Mouse (Mus musculus) limb, embryonic 14.5 days (tissue): ENCODE data around the gene Zdhhc22. TPM values are rescaled to one million over a fixed set of nuclear protein-coding genes. Genes with fewer than 3 reads are reported as not detected.

ENCODE experiments used
- ATAC-seq: fragments of 200-750 bp; cut with Nextera tagmentation; 2 replicates; pipeline ENCODE4 v1.8.0; 2017; ENCODE audit warnings: low read depth, moderate number of reproducible peaks, moderate TSS enrichment; ENCODE audit not compliant: low FRiP score
- DNase-seq: peaks from one replicate; pipeline ENCODE4 v3.0.0-alpha.2; 2015; ENCODE audit warnings: low spot score
- H3K27ac ChIP-seq: fragments of 300-500 bp; sonication (generic); replicated peaks from 2 replicates; pipeline ENCODE4 v1.5.1; 2014; ENCODE audit warnings: low read depth, mild to moderate bottlenecking, low read length, moderate library complexity, mixed read lengths
- H3K27me3 ChIP-seq: fragments of 300-500 bp; sonication (generic); 2 replicates; pipeline ENCODE4 v1.6.1; 2014; ENCODE audit warnings: low read length, mixed read lengths; ENCODE audit not compliant: control insufficient read depth, insufficient read depth
- H3K36me3 ChIP-seq: fragments of 300-500 bp; sonication (generic); 2 replicates; pipeline ENCODE4 v1.6.1; 2014; ENCODE audit warnings: mild to moderate bottlenecking, low read length, moderate library complexity, mixed read lengths; ENCODE audit not compliant: control insufficient read depth, insufficient read depth
- H3K4me1 ChIP-seq: fragments of 300-500 bp; sonication (generic); 2 replicates; pipeline ENCODE4 v1.6.1; 2014; ENCODE audit warnings: antibody characterized with exemption, low read length, mixed read lengths; ENCODE audit not compliant: control insufficient read depth, insufficient read depth
- H3K4me2 ChIP-seq: fragments of 300-500 bp; sonication (generic); replicated peaks from 2 replicates; pipeline ENCODE4 v1.6.1; 2014; ENCODE audit warnings: low read depth, mild to moderate bottlenecking, low read length, moderate library complexity; ENCODE audit not compliant: severe bottlenecking
- H3K4me3 ChIP-seq: fragments of 300-500 bp; sonication (generic); replicated peaks from 2 replicates; pipeline ENCODE4 v1.5.1; 2014; ENCODE audit warnings: low read length
- H3K9ac ChIP-seq: fragments of 300-500 bp; sonication (generic); 2 replicates; pipeline ENCODE4 v1.6.1; 2014; ENCODE audit warnings: mild to moderate bottlenecking, low read depth, low read length, moderate library complexity; ENCODE audit not compliant: severe bottlenecking
- H3K9me3 ChIP-seq: fragments of 300-500 bp; sonication (generic); 2 replicates; pipeline ENCODE4 v1.6.1; 2016; ENCODE audit warnings: low read length; ENCODE audit not compliant: control insufficient read depth
- POLR2A ChIP-seq: fragments of 200-500 bp; IDR thresholded peaks from 2 replicates; pipeline ENCODE4 v1.8.0; 2012; ENCODE audit warnings: inconsistent platforms, mild to moderate bottlenecking, moderate library complexity, borderline replicate concordance; ENCODE audit not compliant: insufficient read depth, insufficient read length; ENCODE audit errors: extremely low read depth
- WGBS: fragments of 180-500 bp; shearing (Covaris S2); extraction: QIAGEN DNeasy Blood & Tissue Kit; methylation state at CpG from one replicate; pipeline ENCODE4 v1.1.7; 2014; 5-methylcytosine and 5-hydroxymethylcytosine counted together
- microRNA-seq: library from miRNA; unstranded; fragments of <30 nt; microRNA quantifications from one replicate; pipeline ENCODE4, GENCODE M21; 2016
- polyA plus RNA-seq, 2 experiments: library from polyadenylated mRNA; depleted of rRNA in 1 of 2; stranded (reverse) in 1 of 2; unstranded in 1 of 2; fragments of >200 nt; fragmentation: Nextera tagmentation in 1 of 2; extraction: Ambion mirVana in 1 of 2; gene quantifications; 2 replicates each; pipeline versions ENCODE4 v1.2.1 to v1.2.3; 2012 to 2014

The Zdhhc22 gene
- polyA plus RNA-seq, 2 experiments, result 0.10 TPM; not detected in 1

DNA sequence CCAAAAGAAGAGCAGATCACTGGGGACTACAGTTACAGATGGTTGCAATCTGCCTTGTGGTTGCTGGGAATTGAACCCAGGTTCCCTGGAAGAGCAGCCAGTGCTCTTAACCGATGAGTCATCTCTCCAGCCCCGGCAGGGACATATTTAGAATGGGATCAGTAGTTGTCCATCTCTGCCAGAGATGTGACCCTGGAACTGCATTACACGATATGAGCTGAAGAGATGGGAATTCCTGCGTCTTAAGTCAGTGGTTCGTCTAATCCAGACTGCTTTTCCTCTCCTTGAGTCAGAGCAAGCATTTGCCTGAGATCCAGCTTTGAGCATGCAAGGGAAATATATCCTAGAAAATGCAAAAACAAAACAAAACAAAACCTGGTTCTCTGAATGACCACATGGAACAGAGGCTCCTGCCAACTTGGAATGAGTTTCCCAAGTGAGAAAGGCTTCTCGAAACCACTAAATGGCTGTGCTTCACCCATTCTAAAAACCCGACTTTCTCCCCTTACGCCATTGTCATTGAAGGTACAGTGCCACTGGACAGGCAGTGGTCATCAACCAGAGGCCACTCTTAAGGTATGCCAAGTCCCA, 54.4 kb downstream of the Zdhhc22 start:
- no peak overlapping the region for H3K4me3 ChIP-seq
- no peak overlapping the region for H3K4me2 ChIP-seq
- no peaks in the 10 kb centered on the region for H3K36me3 ChIP-seq
- H3K9me3 ChIP-seq, result no peaks in the 10 kb centered on the region
- no peaks in the 10 kb centered on the region for H3K27me3 ChIP-seq
- WGBS, result 87% methylated on average over 8 of the region's 8 CpGs
- H3K9ac ChIP-seq, result no peak overlapping the region
- no peak for TF ChIP-seq POLR2A
- no peak overlapping the region for H3K27ac ChIP-seq
- no peaks in the 10 kb centered on the region for H3K4me1 ChIP-seq
- DNase-seq (no peak), ATAC-seq (no peak)

- no peak overlapping the region for H3K4me2 ChIP-seq
- no peaks in the 10 kb centered on the region for H3K36me3 ChIP-seq
- H3K4me3 ChIP-seq, result no peak overlapping the region
- H3K27ac ChIP-seq, result no peak overlapping the region
- WGBS, result 68% methylated on average over 1 of the region's 1 CpGs
- H3K9me3 ChIP-seq, result no peaks in the 10 kb centered on the region
- H3K4me1 ChIP-seq, result no peaks in the 10 kb centered on the region
- H3K9ac ChIP-seq, result no peak overlapping the region
- no peaks in the 10 kb centered on the region for H3K27me3 ChIP-seq
- no peak for DNase-seq
- no peak for TF ChIP-seq POLR2A
- no peak for ATAC-seq
Observed at GRCm38 (mm10) chr12:86934748-86935147, 55.5 kb downstream of the Zdhhc22 start.

- Histone ChIP-seq H3K9ac (no peak overlapping the region), H3K9me3 (no peaks in the 10 kb centered on the region), H3K27ac (no peak overlapping the region), H3K36me3 (no peaks in the 10 kb centered on the region), H3K27me3 (no peaks in the 10 kb centered on the region), H3K4me1 (no peaks in the 10 kb centered on the region), H3K4me2 (no peak overlapping the region), H3K4me3 (no peak overlapping the region)
- TF ChIP-seq POLR2A, result no peak
- ATAC-seq (no peak), DNase-seq (no peak)
- WGBS, result 27% methylated on average over 6 of the region's 6 CpGs
Observed at GRCm38 (mm10) chr12:86932575-86932952, 57.7 kb downstream of the Zdhhc22 start.

GRCm38 (mm10) chr12:86931919-86932574, 58.2 kb downstream of the Zdhhc22 start:
- no peak overlapping the region for H3K9ac ChIP-seq
- no peaks in the 10 kb centered on the region for H3K9me3 ChIP-seq
- H3K4me2 ChIP-seq, result no peak overlapping the region
- ATAC-seq (no peak), DNase-seq (no peak)
- no peak for TF ChIP-seq POLR2A
- H3K27me3 ChIP-seq, result no peaks in the 10 kb centered on the region
- H3K27ac ChIP-seq, result no peak overlapping the region
- no peaks in the 10 kb centered on the region for H3K36me3 ChIP-seq
- H3K4me3 ChIP-seq, result no peak overlapping the region
- H3K4me1 ChIP-seq, result no peaks in the 10 kb centered on the region
- WGBS, result 20% methylated on average over 7 of the region's 7 CpGs

GRCm38 (mm10) chr12:86930934-86931729, 59.1 kb downstream of the Zdhhc22 start:
- 73% methylated on average over 6 of the region's 6 CpGs for WGBS
- H3K4me1 ChIP-seq, result no peaks in the 10 kb centered on the region
- H3K9me3 ChIP-seq, result no peaks in the 10 kb centered on the region
- DNase-seq (no peak), ATAC-seq (no peak)
- H3K27ac ChIP-seq, result no peak overlapping the region
- no peaks in the 10 kb centered on the region for H3K36me3 ChIP-seq
- no peak overlapping the region for H3K9ac ChIP-seq
- H3K4me3 ChIP-seq, result no peak overlapping the region
- TF ChIP-seq POLR2A, result no peak
- no peaks in the 10 kb centered on the region for H3K27me3 ChIP-seq
- H3K4me2 ChIP-seq, result no peak overlapping the region

Small RNA genes within 50 kb of the gene (microRNA-seq; reads per million reads assigned to microRNA genes)
- gene Gm25847, result not detected

Other genes with a start within 250 kb of the Zdhhc22 start
- gene Irf2bpl, start 105.6 kb downstream of the Zdhhc22 start, polyA plus RNA-seq (2012; rRNA removed), result 37.1 and 50.8 TPM in 2 replicates
- gene Irf2bpl, start 105.6 kb downstream of the Zdhhc22 start, polyA plus RNA-seq (2014; fragmentation: Nextera tagmentation; extraction: Ambion mirVana), result 33.9 and 37.0 TPM in 2 replicates
- 31.3 and 40.7 TPM in 2 replicates for gene Cipc, start 43.4 kb downstream of the Zdhhc22 start, polyA plus RNA-seq (2012; rRNA removed)
- gene Cipc, start 43.4 kb downstream of the Zdhhc22 start, polyA plus RNA-seq (2014; fragmentation: Nextera tagmentation; extraction: Ambion mirVana), result 20.0 and 21.4 TPM in 2 replicates
- gene Tmem63c, start 30.9 kb upstream of the Zdhhc22 start, polyA plus RNA-seq (2012; rRNA removed), result 0.01 and 0.10 TPM in 2 replicates
- gene Tmem63c, start 30.9 kb upstream of the Zdhhc22 start, polyA plus RNA-seq (2014; fragmentation: Nextera tagmentation; extraction: Ambion mirVana), result not detected in 2 replicates
- gene Ngb, start 112.1 kb upstream of the Zdhhc22 start, polyA plus RNA-seq (2012; rRNA removed), result 0.45 and 0.51 TPM in 2 replicates
- gene Ngb, start 112.1 kb upstream of the Zdhhc22 start, polyA plus RNA-seq (2014; fragmentation: Nextera tagmentation; extraction: Ambion mirVana), result 0.19 and 0.48 TPM in 2 replicates
- gene Gstz1, start 156.7 kb upstream of the Zdhhc22 start, polyA plus RNA-seq (2012; rRNA removed), result 67.7 and 75.2 TPM in 2 replicates
- gene Gstz1, start 156.7 kb upstream of the Zdhhc22 start, polyA plus RNA-seq (2014; fragmentation: Nextera tagmentation; extraction: Ambion mirVana), result 37.5 and 42.4 TPM in 2 replicates
- 20.6 and 26.3 TPM in 2 replicates for gene Pomt2, start 157.5 kb upstream of the Zdhhc22 start, polyA plus RNA-seq (2012; rRNA removed)
- 16.8 and 18.4 TPM in 2 replicates for gene Pomt2, start 157.5 kb upstream of the Zdhhc22 start, polyA plus RNA-seq (2014; fragmentation: Nextera tagmentation; extraction: Ambion mirVana)
- 1.2 and 2.0 TPM in 2 replicates for gene Samd15, start 209.3 kb upstream of the Zdhhc22 start, polyA plus RNA-seq (2012; rRNA removed)
- gene Samd15, start 209.3 kb upstream of the Zdhhc22 start, polyA plus RNA-seq (2014; fragmentation: Nextera tagmentation; extraction: Ambion mirVana), result 1.1 and 1.6 TPM in 2 replicates
- 6.2 and 6.8 TPM in 2 replicates for gene Tmed8, start 210.0 kb upstream of the Zdhhc22 start, polyA plus RNA-seq (2012; rRNA removed)
- gene Tmed8, start 210.0 kb upstream of the Zdhhc22 start, polyA plus RNA-seq (2014; fragmentation: Nextera tagmentation; extraction: Ambion mirVana), result 2.9 and 3.3 TPM in 2 replicates
- gene Noxred1, start 248.3 kb upstream of the Zdhhc22 start, polyA plus RNA-seq (2012; rRNA removed), result 0.80 and 1.5 TPM in 2 replicates
- 0.40 and 0.99 TPM in 2 replicates for gene Noxred1, start 248.3 kb upstream of the Zdhhc22 start, polyA plus RNA-seq (2014; fragmentation: Nextera tagmentation; extraction: Ambion mirVana)